Mouse (Mus musculus): ENCODE results near the gene B4galnt4. TPM values are rescaled to one million over a fixed set of nuclear protein-coding genes. Genes with fewer than 3 reads are reported as not detected.

B4galnt4 gene
- total and polyA plus RNA-seq, 2 experiments, result 0.09 to 0.10 TPM

DNA sequence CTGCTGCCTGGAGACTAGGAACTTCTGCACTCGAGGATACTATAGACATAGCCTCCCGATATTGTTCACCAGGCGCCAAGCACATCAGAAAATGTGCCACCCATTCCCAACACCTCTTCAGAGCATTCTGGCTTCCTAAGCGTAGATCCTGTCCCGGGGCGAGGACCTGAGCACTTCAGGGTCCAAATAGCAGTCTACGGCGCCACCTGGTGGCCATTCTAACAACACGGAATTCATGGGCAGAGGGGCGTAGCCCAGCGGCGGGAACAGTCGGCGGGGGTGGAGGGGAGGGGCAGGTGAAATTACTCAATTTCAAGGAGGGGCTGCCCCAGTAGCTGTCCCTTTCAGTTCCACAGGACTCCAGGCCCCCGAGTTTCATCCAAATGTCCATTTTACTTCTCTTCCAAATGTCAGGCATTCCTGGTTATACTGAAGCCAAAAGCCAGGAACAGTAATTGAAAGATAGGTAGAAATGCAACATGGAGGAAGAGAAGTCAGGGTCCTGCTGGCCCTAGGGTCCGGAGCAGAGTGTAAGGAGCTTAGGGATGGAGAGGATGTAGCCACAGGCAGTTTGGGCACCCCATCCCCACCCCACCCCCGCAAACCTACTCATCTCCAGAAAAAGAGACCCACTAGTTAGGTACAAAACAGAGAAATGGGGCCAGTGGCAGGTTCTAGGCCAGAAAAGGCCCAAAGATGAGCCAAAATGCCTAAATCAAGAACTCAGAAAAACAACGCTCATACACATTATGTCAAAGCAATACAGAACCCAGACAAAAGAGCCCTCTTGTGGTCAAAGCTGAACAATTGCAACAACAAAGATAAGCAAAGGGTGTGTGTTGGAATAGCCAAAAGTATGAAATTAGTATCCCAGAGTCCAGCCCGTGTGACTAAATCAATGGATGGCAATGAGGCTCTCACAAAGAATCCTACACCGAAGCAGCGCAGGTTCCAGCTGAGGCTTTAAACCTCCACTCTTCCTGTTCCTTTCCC lies 12.4 kb upstream of the B4galnt4 start:
- peak; percentile 79 for DNase-seq (ENCODE audit: extremely low read depth, low read depth, low spot score)
- H3K79me2 ChIP-seq (ENCODE audit: control insufficient read depth, insufficient read depth, low read length), result no peaks in the 10 kb centered on the region
- peak overlapping the region; percentile 79 for H3K9ac ChIP-seq (ENCODE audit: low read depth, low read length)
- TF ChIP-seq CTCF (IDR thresholded peaks at IDR 0.05; ENCODE audit: low read depth, low read length) (peak; percentile 93), POLR2A (IDR thresholded peaks at IDR 0.05; ENCODE audit: extremely low read depth, insufficient read depth, low read length) (no peak)
- peaks cover 15% of the 10 kb centered on the region for H3K4me1 ChIP-seq (ENCODE audit: control insufficient read depth, insufficient read depth, low read length)
- 2% methylated on average over 21 of the region's 21 CpGs for WGBS
- H3K4me3 ChIP-seq (ENCODE audit: insufficient read depth, low read depth, low read length), result peak overlapping the region; percentile 47
- H3K27me3 ChIP-seq (ENCODE audit: control insufficient read depth, insufficient read depth, low read length), result no peaks in the 10 kb centered on the region
- H3K27ac ChIP-seq (replicated peaks; ENCODE audit: insufficient read depth, low read depth, low read length), result peak overlapping the region; percentile 93
- no peaks in the 10 kb centered on the region for H3K36me3 ChIP-seq (ENCODE audit: control insufficient read depth, insufficient read depth, low read length)

DNA sequence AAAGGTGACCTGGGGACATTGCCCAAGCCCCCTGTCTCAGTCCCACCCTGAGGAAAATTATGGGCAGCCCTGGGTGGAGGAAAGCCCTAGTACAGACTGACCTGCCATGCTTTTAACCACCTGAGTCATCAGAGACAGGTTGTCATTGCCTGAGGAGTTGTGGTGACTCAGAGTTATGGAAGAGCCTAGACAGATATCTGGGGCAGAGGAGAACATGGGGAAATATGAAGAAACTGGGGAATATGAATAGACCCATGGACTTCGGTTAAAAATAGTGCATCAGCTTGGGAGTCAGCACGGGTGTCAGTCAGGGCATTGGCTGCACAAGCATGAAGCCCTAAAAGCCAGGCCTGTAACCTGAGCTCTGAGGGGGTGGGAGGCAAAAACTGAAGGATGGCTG lies 11.6 kb upstream of the B4galnt4 start:
- Histone ChIP-seq H3K27me3 (ENCODE audit: control insufficient read depth, insufficient read depth, low read length) (no peaks in the 10 kb centered on the region), H3K27ac (replicated peaks; ENCODE audit: insufficient read depth, low read depth, low read length) (peak overlapping the region; percentile 32), H3K9ac (ENCODE audit: low read depth, low read length) (no peak overlapping the region), H3K79me2 (ENCODE audit: control insufficient read depth, insufficient read depth, low read length) (no peaks in the 10 kb centered on the region), H3K36me3 (ENCODE audit: control insufficient read depth, insufficient read depth, low read length) (no peaks in the 10 kb centered on the region), H3K4me3 (ENCODE audit: insufficient read depth, low read depth, low read length) (no peak overlapping the region), H3K4me1 (ENCODE audit: control insufficient read depth, insufficient read depth, low read length) (peaks cover 15% of the 10 kb centered on the region)
- WGBS, result 61% methylated on average over 2 of the region's 2 CpGs
- no peak for DNase-seq (ENCODE audit: extremely low read depth, low read depth, low spot score)
- TF ChIP-seq CTCF (IDR thresholded peaks at IDR 0.05; ENCODE audit: low read depth, low read length) (no peak), POLR2A (IDR thresholded peaks at IDR 0.05; ENCODE audit: extremely low read depth, insufficient read depth, low read length) (no peak)

DNA sequence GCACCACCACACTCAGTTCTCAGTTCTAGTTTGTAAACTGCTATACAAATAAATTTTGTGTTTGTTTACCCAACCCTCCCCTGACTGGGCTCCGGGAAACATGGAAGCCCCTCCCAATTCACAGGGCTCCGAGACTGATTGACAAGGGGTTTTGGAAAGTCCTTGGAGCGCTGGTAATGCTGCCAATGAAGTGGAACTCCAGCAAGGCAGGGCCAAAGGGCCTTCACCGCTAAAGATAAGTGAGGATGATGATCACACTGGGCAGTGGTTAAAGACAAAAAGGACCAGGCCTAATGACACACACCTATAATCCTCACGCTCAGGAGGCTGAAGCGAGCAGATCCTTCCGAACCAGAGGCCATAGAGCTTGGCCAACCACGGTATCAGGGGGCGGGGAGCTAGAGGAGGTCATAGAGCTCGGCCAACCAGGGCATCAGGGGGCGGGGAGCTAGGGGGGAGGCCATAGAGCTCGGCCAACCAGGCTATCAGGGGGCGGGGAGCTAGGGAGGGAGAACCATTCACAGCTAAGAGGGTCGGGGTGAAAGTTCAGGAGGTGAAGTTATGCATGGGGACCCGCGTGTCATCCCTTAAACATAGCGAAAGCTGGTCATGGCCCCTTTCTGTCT lies 9.7 kb upstream of the B4galnt4 start:
- H3K27me3 ChIP-seq (ENCODE audit: control insufficient read depth, insufficient read depth, low read length), result no peaks in the 10 kb centered on the region
- peak overlapping the region; percentile 44; the same call in 1 of the 2 replicates for H3K4me3 ChIP-seq (ENCODE audit: insufficient read depth, low read depth, low read length)
- H3K9ac ChIP-seq (ENCODE audit: low read depth, low read length), result peak overlapping the region; percentile 73
- no peaks in the 10 kb centered on the region for H3K79me2 ChIP-seq (ENCODE audit: control insufficient read depth, insufficient read depth, low read length)
- H3K36me3 ChIP-seq (ENCODE audit: control insufficient read depth, insufficient read depth, low read length), result no peaks in the 10 kb centered on the region
- 21% methylated on average over 17 of the region's 17 CpGs for WGBS
- TF ChIP-seq POLR2A (IDR thresholded peaks at IDR 0.05; ENCODE audit: extremely low read depth, insufficient read depth, low read length) (peak; percentile 20; the same call in 1 of the 2 replicates), CTCF (IDR thresholded peaks at IDR 0.05; ENCODE audit: low read depth, low read length) (no peak)
- DNase-seq (ENCODE audit: extremely low read depth, low read depth, low spot score), result peak; percentile 91
- peaks cover 15% of the 10 kb centered on the region for H3K4me1 ChIP-seq (ENCODE audit: control insufficient read depth, insufficient read depth, low read length)
- peak overlapping the region; percentile 97 for H3K27ac ChIP-seq (replicated peaks; ENCODE audit: insufficient read depth, low read depth, low read length)

DNA sequence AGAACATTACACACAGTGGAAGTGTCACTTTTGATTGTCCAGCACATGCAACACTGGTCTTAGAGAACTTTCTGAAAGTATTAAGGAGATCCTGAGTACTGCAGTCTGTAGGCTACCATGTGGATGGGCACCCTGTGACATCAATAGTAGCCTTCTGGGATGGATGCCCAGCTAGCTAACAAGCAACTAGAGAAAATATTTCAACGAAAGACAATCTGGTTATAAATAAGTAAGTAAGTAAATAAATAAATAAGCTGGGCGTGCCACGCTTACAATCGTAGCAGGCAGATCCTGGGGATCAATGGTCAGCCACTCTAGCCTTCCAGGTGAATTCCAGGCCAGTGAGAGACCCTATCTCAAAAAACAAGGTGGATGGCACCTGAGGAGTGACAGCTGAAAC lies 8.9 kb upstream of the B4galnt4 start:
- Histone ChIP-seq H3K79me2 (ENCODE audit: control insufficient read depth, insufficient read depth, low read length) (no peaks in the 10 kb centered on the region), H3K27me3 (ENCODE audit: control insufficient read depth, insufficient read depth, low read length) (no peaks in the 10 kb centered on the region), H3K36me3 (ENCODE audit: control insufficient read depth, insufficient read depth, low read length) (no peaks in the 10 kb centered on the region), H3K27ac (replicated peaks; ENCODE audit: insufficient read depth, low read depth, low read length) (peak overlapping the region; percentile 97), H3K4me1 (ENCODE audit: control insufficient read depth, insufficient read depth, low read length) (peaks cover 15% of the 10 kb centered on the region), H3K9ac (ENCODE audit: low read depth, low read length) (peak overlapping the region; percentile 76), H3K4me3 (ENCODE audit: insufficient read depth, low read depth, low read length) (peak overlapping the region; percentile 44)
- TF ChIP-seq CTCF (IDR thresholded peaks at IDR 0.05; ENCODE audit: low read depth, low read length), result no peak
- TF ChIP-seq POLR2A (IDR thresholded peaks at IDR 0.05; ENCODE audit: extremely low read depth, insufficient read depth, low read length), result no peak
- peak; percentile 82 for DNase-seq (ENCODE audit: extremely low read depth, low read depth, low spot score)
- WGBS, result 17% methylated on average over 4 of the region's 4 CpGs

DNA sequence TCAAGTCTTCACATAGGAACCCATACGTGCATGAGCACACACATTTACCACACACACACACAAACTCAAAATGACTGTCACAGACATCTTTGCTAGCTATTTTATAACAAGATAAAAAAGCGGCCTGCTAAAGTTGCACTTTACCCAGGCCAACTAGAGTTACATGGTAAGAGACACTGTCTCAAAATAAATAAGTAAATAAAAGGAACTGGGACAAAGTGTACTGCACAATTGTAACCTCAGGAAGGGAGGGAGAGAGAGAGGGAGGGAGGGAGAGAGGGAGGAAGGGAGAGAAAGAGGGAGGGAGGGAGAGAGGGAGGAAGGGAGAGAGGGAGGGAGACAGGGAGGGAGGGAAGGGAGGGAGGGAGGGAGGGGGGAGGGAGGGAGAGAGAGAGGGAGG lies 8.5 kb upstream of the B4galnt4 start:
- H3K27me3 ChIP-seq (ENCODE audit: control insufficient read depth, insufficient read depth, low read length), result no peaks in the 10 kb centered on the region
- 23% methylated on average over 2 of the region's 2 CpGs for WGBS
- H3K9ac ChIP-seq (ENCODE audit: low read depth, low read length), result peak overlapping the region; percentile 76
- no peak for TF ChIP-seq POLR2A (IDR thresholded peaks at IDR 0.05; ENCODE audit: extremely low read depth, insufficient read depth, low read length)
- TF ChIP-seq CTCF (IDR thresholded peaks at IDR 0.05; ENCODE audit: low read depth, low read length), result no peak
- peak overlapping the region; percentile 97 for H3K27ac ChIP-seq (replicated peaks; ENCODE audit: insufficient read depth, low read depth, low read length)
- H3K4me1 ChIP-seq (ENCODE audit: control insufficient read depth, insufficient read depth, low read length), result peaks cover 13% of the 10 kb centered on the region
- peak; percentile 92 for DNase-seq (ENCODE audit: extremely low read depth, low read depth, low spot score)
- no peaks in the 10 kb centered on the region for H3K79me2 ChIP-seq (ENCODE audit: control insufficient read depth, insufficient read depth, low read length)
- no peaks in the 10 kb centered on the region for H3K36me3 ChIP-seq (ENCODE audit: control insufficient read depth, insufficient read depth, low read length)
- peak overlapping the region; percentile 33; the same call in 1 of the 2 replicates for H3K4me3 ChIP-seq (ENCODE audit: insufficient read depth, low read depth, low read length)
